Mouse (Mus musculus): ENCODE results near the gene Nptxr.

- TF ChIP-seq POLR2A (IDR thresholded peaks at IDR 0.05; ENCODE audit: low read depth, low read length) = no peak
- TF ChIP-seq CTCF (IDR thresholded peaks at IDR 0.05; ENCODE audit: borderline replicate concordance, insufficient read depth, low read length) = no peak
Measured at GRCm38 (mm10) chr15:79826221-79826935, 21.8 kb upstream of the Nptxr start.

Measured in embryonic fibroblast, embryonic 13.5 days (primary cell).